Mouse (Mus musculus): ENCODE data around the gene Phf11c.
"Not testable (repeated sequence)": the region's sequence is repeated elsewhere in the genome, so short reads cannot be mapped to it uniquely, and the experiment has no call there.

The Phf11c gene

DNA sequence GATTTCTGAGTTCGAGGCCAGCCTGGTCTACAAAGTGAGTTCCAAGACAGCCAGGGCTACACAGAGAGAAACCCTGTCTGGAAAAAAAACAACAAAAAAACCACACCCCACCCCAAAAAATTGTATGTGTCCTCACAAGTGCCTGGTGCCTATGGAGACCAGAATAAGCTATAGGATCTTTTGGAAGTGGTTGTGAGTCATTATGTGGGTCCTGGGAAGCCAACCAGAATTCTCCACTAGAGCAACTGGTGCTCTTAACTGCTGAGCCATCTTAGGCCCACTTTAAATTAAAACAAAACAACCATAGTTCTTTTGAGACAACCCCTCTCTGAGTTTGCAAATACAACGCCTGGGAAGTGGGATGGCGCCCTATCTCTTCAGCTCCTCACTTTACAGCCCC lies at the start of gene Phf11c:
TSS of gene Phf11c (minus strand) at position 101 of the 400 bp plus-strand sequence.
- DNase-seq = no peak

GRCm38 (mm10) chr14:59441472-59441805 lies 46.3 kb upstream of the Phf11c start:
- peak in 1 of 2 experiments; percentile 12 for DNase-seq

GRCm38 (mm10) chr14:59440558-59441471 lies 45.6 kb upstream of the Phf11c start, which contains the start of the genes Setdb2 and Cab39l:
TSS of gene Setdb2 (minus strand) at chr14:59440884.
TSS of gene Cab39l (plus strand) at chr14:59440972.
- DNase-seq = peak; percentile 95 to 97

- DNase-seq = no peak
Measured at GRCm38 (mm10) chr14:59440039-59440438, 44.9 kb upstream of the Phf11c start.

DNA sequence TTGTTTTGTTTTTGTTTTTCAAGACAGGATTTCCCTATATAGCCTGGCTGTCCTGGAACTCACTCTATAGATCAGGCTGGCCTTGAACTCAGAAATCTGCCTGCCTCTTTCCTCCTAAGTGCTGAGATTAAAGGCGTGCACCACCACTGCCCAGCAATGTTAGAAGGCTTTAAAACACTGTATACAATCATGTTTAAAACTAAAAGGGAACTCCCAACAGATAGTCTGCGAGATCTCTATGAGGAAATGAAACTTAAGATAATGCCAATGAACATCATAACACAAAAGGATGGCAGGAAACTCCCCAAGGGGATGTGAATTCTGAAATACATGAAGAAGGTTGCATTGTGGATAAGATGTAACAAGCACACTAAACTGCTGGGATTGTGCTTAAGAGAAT lies 43.3 kb upstream of the Phf11c start:
- DNase-seq = no peak

DNA sequence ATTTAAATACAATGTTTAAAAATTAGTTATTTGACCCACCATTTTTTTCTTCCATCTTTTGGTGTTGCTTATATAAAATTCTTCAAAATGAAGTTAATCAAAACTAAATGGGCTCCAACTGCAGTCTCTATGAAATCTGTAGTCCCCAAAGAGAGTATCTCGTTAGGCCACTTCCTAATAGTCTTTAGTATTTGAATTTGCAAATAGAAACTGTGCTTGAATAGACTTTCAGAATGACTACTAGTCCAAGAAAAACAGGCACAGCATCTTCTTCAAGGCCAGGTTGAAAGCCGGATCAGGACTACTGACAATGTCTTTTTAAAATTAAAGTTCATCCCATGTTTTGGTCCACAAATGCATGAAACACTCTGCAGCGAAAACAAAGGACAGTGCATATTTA lies 42.2 kb upstream of the Phf11c start:
- no peak for DNase-seq

- DNase-seq = no peak
Measured at GRCm38 (mm10) chr14:59435206-59435605, 40.0 kb upstream of the Phf11c start.

DNA sequence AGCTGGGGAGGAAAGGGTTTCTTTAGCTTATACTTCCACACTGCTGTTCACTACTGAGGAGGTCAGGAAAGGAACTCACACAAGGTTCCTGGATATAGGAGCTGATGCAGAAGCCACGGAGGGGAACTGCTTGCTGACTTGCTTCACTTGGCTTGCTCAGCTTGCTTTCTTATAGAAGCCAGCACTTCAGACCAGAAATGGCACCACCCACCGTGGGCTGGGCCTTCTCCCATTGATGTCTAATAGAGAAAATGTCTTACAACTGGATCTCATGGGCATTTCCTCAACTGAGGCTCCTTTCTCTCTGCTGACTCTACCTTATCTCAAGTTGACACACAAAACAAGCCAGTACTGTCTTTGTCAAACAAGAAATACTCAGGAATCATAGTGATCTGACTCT lies 38.7 kb upstream of the Phf11c start:
- DNase-seq = no peak

DNA sequence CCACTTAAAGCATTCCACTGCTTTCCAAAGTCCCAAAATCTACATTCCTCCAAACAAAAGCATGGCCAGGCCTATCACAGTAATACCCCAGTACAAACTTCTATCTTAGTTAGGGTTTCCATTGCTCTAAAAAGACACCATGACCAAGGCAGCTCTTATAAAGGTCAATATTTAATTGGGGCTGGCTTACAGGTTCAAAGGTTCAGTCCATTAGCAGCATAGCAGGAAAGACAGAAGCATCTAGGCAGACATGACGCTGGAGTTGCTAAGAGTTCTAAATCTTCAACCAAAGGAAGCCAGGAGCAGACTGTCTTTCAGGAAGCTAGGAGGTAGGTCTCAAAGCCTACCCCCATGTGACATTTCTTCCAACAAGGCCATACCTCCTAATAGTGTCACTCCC lies 35.4 kb upstream of the Phf11c start:
- no peak for DNase-seq

- DNase-seq = no peak
Measured at GRCm38 (mm10) chr14:59422912-59423663, 27.9 kb upstream of the Phf11c start.

DNA sequence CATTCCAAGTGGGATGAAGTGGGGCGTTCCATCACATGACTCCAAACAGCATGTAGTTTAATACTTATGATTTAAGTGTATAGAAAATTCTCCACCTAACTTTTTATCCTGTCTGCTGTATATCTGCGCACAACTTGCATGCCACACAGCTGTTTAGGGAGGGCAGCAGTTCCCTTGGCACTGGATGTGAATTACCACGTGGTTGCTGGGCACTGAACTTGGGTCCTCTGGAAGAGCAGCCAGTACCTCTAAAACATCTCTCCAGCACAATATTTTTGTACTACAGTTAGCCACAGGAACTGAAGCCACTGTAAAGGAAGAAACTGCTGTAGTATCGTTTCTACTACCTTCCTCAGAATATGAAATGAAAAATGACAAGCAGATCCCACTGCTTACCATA lies 23.0 kb upstream of the Phf11c start:
- no peak for DNase-seq

DNA sequence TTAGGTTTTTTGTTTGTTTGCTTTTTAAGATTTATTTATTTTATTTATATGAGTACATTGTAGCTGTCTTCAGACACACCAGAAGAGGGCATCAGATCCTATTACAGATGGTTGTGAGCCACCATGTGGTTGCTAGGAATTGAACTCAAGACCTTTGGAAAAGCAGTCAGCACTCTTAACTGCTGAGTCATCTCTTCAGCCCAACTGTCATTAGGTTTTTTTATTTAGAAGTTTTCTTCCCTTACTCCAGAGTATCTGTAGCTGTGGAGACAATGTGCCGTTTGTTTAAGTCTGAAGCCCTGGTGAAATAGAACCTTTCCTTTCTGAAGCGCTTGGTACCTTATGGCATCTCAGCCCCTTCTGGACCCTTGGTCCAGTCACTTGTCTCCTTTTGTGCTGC lies 19.8 kb upstream of the Phf11c start:
- not testable (repeated sequence) for DNase-seq

- peak; percentile 22 to 27 for DNase-seq
Measured at GRCm38 (mm10) chr14:59396999-59397398, 1.8 kb upstream of the Phf11c start.

GRCm38 (mm10) chr14:59390181-59390580 lies 5.0 kb downstream of the Phf11c start:
- not testable (repeated sequence) for DNase-seq

- no peak for DNase-seq
Measured at GRCm38 (mm10) chr14:59389532-59389931, 5.6 kb downstream of the Phf11c start.

GRCm38 (mm10) chr14:59370348-59371068 lies 24.7 kb downstream of the Phf11c start:
- DNase-seq = no peak

DNA sequence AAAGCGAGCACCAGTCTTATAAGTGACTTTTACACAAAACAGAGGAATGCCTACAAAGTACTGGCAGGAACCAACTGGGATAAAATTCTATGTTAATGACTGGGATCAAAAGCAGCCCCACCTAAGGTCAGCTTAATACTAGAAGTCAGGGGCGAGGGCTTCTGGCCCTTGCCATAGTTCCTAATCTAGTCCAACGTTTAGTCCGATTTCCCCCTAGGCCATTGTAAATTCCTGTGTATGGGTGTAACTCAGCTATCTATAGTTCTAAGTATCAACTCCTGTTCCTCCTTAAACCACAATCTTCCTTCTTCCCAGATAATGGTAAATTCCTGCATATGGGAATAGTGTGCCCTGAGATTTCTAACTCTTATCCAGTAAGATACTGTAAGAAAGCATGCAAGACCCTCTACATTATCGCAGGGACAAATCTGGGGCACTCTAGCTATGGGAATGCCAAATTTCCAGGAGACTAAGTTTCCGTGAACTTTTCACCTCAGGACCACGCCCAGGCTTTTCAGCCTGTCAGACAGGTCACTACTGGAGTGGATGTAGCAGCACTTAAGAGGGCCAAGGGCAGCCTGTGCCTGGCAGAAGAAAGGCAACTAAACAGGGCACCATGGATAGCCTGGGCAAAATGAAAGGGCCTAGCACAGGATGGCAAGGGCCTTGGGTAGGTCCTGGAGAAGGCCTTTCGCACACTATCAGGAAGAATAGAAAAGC lies 28.6 kb downstream of the Phf11c start:
- no peak for DNase-seq

- DNase-seq = no peak
Measured at GRCm38 (mm10) chr14:59365244-59365644, 29.9 kb downstream of the Phf11c start, which contains the start of gene Phf11d. TSS of gene Phf11d (minus strand) at chr14:59365470.

DNA sequence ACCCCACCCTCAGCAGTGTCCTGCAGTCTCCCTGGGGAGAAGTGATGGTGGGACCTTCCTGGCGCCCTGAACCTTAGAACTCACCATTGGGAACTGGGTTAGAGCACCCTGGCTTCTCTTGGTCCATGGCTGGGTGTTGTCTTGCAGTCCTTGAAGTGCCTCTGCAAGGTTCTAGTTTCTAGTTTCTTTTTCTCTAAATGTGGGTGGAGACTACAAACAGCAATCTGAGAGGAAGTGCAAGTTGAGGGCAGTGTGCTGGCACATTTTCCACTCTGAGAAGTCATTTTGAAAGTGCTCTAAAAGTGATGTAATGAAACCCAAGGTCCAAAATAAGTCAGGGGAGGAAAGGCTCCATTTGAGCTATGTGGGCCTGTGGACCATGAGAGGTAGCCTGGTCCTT lies 54.0 kb downstream of the Phf11c start, which contains the start of gene Phf11b:
TSS of gene Phf11b (minus strand) at position 163 of the 400 bp plus-strand sequence.
- DNase-seq = peak in 1 of 2 experiments; percentile 5

DNA sequence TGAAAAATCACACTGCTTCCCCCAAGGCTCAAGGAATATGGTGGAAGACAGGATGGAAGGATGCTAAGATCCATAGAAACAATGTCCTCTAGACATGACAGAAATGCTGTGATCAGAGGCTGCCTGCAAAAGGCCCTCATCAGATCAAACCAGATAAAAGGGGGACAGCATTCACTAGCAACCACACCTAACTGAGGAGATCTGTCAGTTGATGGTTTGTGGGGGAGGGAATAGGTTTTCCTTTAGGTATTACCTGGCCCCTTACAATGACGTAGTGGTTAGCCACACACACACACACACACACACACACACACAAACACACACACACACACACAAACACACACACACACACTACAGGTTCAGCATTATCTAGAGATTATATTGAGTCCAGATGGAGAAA lies 55.6 kb downstream of the Phf11c start:
- no peak for DNase-seq

GRCm38 (mm10) chr14:59336056-59336455 lies 59.1 kb downstream of the Phf11c start:
- not testable (repeated sequence) for DNase-seq
